Mouse (Mus musculus) testis, adult 2 months (tissue): ENCODE results near the gene Atp6v0e2. TPM values are rescaled to one million over a fixed set of nuclear protein-coding genes. Genes with fewer than 3 reads are reported as not detected.
A peak's percentile ranks its signal among the peaks of the same experiment; 100 is the strongest.

Experiments
- H3K27ac ChIP-seq: fragments of 200-500 bp; 2 replicates; pipeline ENCODE4 v1.5.1; 2012; ENCODE audit warnings: low read depth, low read length; ENCODE audit not compliant: control insufficient read depth, insufficient read depth
- H3K27me3 ChIP-seq: fragments of 200-500 bp; 2 replicates; pipeline ENCODE4 v1.6.1; 2012; ENCODE audit warnings: mild to moderate bottlenecking, low read length, moderate library complexity; ENCODE audit not compliant: control insufficient read depth, insufficient read depth
- H3K36me3 ChIP-seq: fragments of 200-500 bp; 2 replicates; pipeline ENCODE4 v1.6.1; 2012; ENCODE audit warnings: mild to moderate bottlenecking, low read length; ENCODE audit not compliant: control insufficient read depth, insufficient read depth
- H3K4me1 ChIP-seq: fragments of 200-500 bp; 2 replicates; pipeline ENCODE4 v1.6.1; 2012; ENCODE audit warnings: low read length; ENCODE audit not compliant: control insufficient read depth, insufficient read depth
- H3K4me3 ChIP-seq: fragments of 200-500 bp; 2 replicates; pipeline ENCODE4 v1.5.1; 2012; ENCODE audit warnings: low read depth, mild to moderate bottlenecking, low read length, moderate library complexity, mixed read lengths; ENCODE audit not compliant: control insufficient read depth
- CTCF ChIP-seq: fragments of 200-500 bp; IDR thresholded peaks from 2 replicates; pipeline ENCODE4 v1.5.1; 2012; ENCODE audit warnings: low read depth, mild to moderate bottlenecking, inconsistent platforms, low read length, moderate library complexity; ENCODE audit not compliant: control insufficient read depth, insufficient read depth, insufficient replicate concordance
- POLR2A ChIP-seq: fragments of 200-500 bp; IDR thresholded peaks from 2 replicates; pipeline ENCODE4 v1.6.1; 2012; ENCODE audit warnings: low read depth, mild to moderate bottlenecking, inconsistent platforms, low read length, moderate library complexity; ENCODE audit not compliant: control insufficient read depth
- polyA plus RNA-seq: library from polyadenylated mRNA; depleted of rRNA; stranded (reverse); fragments of >200 nt; gene quantifications from 2 replicates; pipeline ENCODE4 v1.2.3, GENCODE M21; 2012

The Atp6v0e2 gene
- polyA plus RNA-seq, 1 experiment, result 18.7 TPM

DNA sequence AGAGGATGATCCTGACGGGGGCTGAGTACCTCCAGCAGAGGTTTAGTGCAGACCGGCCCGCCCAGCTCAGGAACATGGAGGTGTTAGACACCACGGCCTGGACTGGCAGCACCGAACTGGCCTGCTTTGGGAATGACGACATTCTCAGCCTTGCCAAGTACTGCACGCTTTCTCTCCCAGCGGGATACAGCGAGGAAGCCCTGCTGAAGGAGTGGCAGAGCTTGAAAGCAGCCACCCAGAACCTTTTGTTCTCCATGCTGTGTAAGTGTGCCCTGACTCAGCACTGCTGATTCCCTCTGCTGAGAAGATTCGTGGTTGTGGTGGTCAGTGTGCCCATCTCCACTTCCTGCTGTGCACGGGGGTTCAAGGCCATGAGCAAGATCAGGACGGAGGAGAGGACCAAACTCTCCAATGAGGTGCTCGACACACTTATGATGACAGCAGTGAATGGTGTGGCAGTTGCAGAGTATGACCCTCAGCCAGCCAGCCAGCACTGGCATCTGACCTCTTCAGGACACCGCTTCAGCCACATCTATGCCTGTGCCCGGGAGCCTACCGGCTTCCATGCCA, 7.5 kb upstream of the Atp6v0e2 start:
- H3K4me3 ChIP-seq, result no peak overlapping the region
- no peak overlapping the region for H3K27ac ChIP-seq
- no peaks in the 10 kb centered on the region; the same call in 1 of the 2 replicates for H3K4me1 ChIP-seq
- no peaks in the 10 kb centered on the region for H3K36me3 ChIP-seq
- H3K27me3 ChIP-seq, result no peaks in the 10 kb centered on the region
- TF ChIP-seq CTCF (no peak), POLR2A (no peak)

DNA sequence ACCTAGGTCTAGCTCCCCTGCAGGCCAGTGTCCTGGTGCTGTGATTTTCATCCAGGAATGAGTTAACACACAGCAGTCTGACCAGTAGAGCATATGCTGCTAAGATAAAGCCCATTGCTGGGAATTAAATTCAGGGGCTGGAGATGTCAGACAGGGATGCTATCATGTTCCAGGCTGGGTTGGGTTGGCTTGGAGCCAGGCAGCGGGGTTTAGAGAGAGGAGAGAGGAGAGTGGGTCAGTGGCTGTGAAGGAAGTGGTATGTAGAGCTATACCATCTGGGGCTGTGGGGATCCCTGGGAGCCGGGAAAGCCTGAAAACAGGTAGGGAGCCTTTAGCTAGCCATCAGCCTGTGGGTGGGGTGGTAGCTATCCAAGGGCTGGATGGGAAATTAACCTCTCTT, 6.6 kb upstream of the Atp6v0e2 start:
- H3K36me3 ChIP-seq, result no peaks in the 10 kb centered on the region
- H3K4me3 ChIP-seq, result no peak overlapping the region
- no peak overlapping the region for H3K27ac ChIP-seq
- no peaks in the 10 kb centered on the region for H3K27me3 ChIP-seq
- no peak for TF ChIP-seq POLR2A
- TF ChIP-seq CTCF, result no peak
- no peaks in the 10 kb centered on the region; the same call in 1 of the 2 replicates for H3K4me1 ChIP-seq

GRCm38 (mm10) chr6:48533475-48533874, 3.9 kb upstream of the Atp6v0e2 start:
- H3K27me3 ChIP-seq, result no peaks in the 10 kb centered on the region
- H3K4me3 ChIP-seq, result no peak overlapping the region
- H3K4me1 ChIP-seq, result peaks cover 15% of the 10 kb centered on the region
- H3K27ac ChIP-seq, result no peak overlapping the region
- H3K36me3 ChIP-seq, result no peaks in the 10 kb centered on the region
- TF ChIP-seq CTCF, result no peak
- no peak for TF ChIP-seq POLR2A

- TF ChIP-seq CTCF (no peak), POLR2A (no peak)
- no peak overlapping the region for H3K4me3 ChIP-seq
- no peak overlapping the region for H3K27ac ChIP-seq
- H3K4me1 ChIP-seq, result peaks cover 17% of the 10 kb centered on the region
- no peaks in the 10 kb centered on the region for H3K36me3 ChIP-seq
- no peaks in the 10 kb centered on the region for H3K27me3 ChIP-seq
These were observed 2.5 kb upstream of the Atp6v0e2 start for GRCm38 (mm10) chr6:48534913-48535312.

DNA sequence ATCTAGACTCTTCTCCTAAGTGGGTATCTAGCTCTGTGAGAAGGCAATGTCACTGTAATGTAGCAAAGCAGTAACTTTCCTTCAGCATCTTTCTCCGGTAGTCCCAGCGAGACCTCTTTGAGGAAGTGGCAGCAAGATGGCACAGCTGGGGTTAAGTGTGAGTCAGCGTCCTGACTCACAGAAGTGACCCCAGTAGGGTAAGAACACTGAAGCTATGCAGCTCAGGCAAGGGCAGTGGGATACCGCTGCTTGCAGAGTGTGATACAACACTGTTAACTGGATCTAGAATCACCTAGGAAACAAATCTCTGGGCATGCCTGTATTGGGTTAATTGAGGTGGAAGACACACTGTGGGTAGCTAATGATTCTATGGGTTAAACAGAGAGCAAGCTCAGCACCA, 1.3 kb upstream of the Atp6v0e2 start:
- Histone ChIP-seq H3K4me3 (no peak overlapping the region), H3K4me1 (peaks cover 17% of the 10 kb centered on the region), H3K27me3 (no peaks in the 10 kb centered on the region), H3K36me3 (no peaks in the 10 kb centered on the region), H3K27ac (no peak overlapping the region)
- TF ChIP-seq POLR2A (no peak), CTCF (no peak)

DNA sequence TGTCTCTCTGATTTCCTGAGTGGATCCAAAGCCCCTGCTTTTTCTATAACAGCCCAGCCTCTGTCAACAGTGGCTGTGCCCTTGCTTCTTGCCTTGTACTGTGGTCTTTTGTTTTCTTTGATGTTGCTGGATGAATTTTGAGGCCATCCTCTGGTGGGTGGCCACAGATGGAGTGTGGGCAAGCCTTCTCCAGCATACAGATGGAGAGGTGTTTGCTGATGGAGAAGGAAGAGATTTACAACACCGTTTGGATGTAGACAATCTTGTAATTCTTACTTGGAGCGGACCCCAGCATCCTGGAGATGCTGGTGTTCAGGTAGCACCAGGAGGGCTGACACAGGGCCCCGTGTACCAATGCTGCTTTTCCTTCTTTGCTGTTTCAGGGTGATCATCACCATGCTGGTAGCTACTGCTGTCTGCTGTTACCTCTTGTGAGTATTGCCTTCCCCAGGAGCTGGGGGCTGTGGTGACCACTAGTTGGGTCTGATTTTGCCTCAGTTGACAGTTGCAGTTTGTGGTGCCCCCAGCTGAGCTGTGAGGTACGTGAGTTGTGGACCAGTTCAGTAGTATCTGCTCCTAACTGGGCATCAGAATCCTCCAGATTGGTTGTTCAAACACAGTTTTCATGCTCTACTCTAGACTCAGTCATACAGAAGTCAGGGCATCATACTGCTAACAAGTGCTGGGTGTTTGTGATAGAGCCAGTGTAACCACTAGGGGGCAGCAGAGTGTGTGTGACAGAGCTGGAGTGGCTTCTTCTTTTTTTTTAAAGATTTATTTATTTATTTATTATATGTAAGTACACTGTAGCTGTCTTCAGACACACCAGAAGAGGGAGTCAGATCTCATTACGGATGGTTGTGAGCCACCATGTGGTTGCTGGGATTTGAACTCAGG, 1.7 kb downstream of the Atp6v0e2 start:
- no peaks in the 10 kb centered on the region for H3K36me3 ChIP-seq
- H3K27ac ChIP-seq, result no peak overlapping the region
- H3K4me3 ChIP-seq, result no peak overlapping the region
- H3K27me3 ChIP-seq, result no peaks in the 10 kb centered on the region
- TF ChIP-seq POLR2A (no peak), CTCF (peak; percentile 13; the same call in 1 of the 2 replicates)
- H3K4me1 ChIP-seq, result peaks cover 17% of the 10 kb centered on the region

DNA sequence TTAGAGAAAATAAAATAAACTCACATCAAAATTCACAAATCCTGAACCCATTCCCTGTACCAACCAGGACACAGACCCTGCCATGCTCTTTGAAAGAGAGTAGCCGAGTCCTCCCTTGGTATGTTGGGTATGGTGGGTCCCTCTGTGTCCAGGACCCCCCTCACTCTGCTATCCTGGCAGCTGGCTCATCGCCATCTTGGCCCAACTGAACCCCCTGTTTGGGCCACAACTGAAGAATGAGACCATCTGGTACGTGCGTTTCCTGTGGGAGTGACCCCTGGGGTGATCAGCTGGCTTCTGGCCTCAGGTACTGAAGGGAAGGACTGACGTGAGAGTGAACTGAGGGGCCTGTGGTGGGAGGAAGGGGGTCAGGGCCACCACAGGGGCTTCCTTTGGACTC, 2.4 kb downstream of the Atp6v0e2 start:
- Histone ChIP-seq H3K27me3 (no peaks in the 10 kb centered on the region), H3K4me1 (peaks cover 17% of the 10 kb centered on the region), H3K4me3 (no peak overlapping the region), H3K36me3 (no peaks in the 10 kb centered on the region), H3K27ac (no peak overlapping the region)
- TF ChIP-seq POLR2A, result no peak
- TF ChIP-seq CTCF, result no peak
